Mouse (Mus musculus) lung, embryonic 15.5 days (tissue): ENCODE results near the gene Cacng3. TPM values are rescaled to one million over a fixed set of nuclear protein-coding genes. Genes with fewer than 3 reads are reported as not detected.

ENCODE experiments used
- ATAC-seq: fragments of 200-750 bp; cut with Nextera tagmentation; 2 replicates; pipeline ENCODE4 v1.8.0; 2017; ENCODE audit warnings: moderate number of reproducible peaks, borderline replicate concordance; ENCODE audit not compliant: low FRiP score, low TSS enrichment; ENCODE audit errors: extremely low read depth
- H3K27ac ChIP-seq: fragments of 300-500 bp; sonication (generic); 2 replicates; pipeline ENCODE4 v1.5.1; 2015; ENCODE audit warnings: moderate library complexity, mild to moderate bottlenecking, inconsistent platforms
- H3K27me3 ChIP-seq: fragments of 300-500 bp; sonication (generic); 2 replicates; pipeline ENCODE4 v1.6.1; 2015; ENCODE audit warnings: inconsistent platforms
- H3K36me3 ChIP-seq: fragments of 300-500 bp; sonication (generic); 2 replicates; pipeline ENCODE4 v1.6.1; 2015; ENCODE audit warnings: inconsistent platforms
- H3K4me1 ChIP-seq: fragments of 300-500 bp; sonication (generic); 2 replicates; pipeline ENCODE4 v1.6.1; 2015; ENCODE audit warnings: inconsistent platforms
- H3K4me2 ChIP-seq: fragments of 300-500 bp; sonication (generic); 2 replicates; pipeline ENCODE4 v1.6.1; 2015; ENCODE audit warnings: inconsistent platforms, mild to moderate bottlenecking, moderate library complexity
- H3K4me3 ChIP-seq: fragments of 300-500 bp; sonication (generic); 2 replicates; pipeline ENCODE4 v1.5.1; 2015; ENCODE audit warnings: mild to moderate bottlenecking, inconsistent platforms
- H3K9ac ChIP-seq: fragments of 300-500 bp; sonication (generic); 2 replicates; pipeline ENCODE4 v1.6.1; 2015; ENCODE audit warnings: inconsistent platforms
- H3K9me3 ChIP-seq: fragments of 300-500 bp; sonication (generic); 2 replicates; pipeline ENCODE4 v1.6.1; 2016; ENCODE audit warnings: inconsistent platforms
- WGBS: fragments of 180-500 bp; shearing (Covaris S2); methylation state at CpG from one replicate; pipeline ENCODE4 v1.1.7; 2015; 5-methylcytosine and 5-hydroxymethylcytosine counted together
- polyA plus RNA-seq: library from polyadenylated mRNA; unstranded; fragments of >200 nt; fragmentation: Nextera tagmentation; extraction: Ambion mirVana; gene quantifications from 2 replicates; pipeline ENCODE4 v1.2.1, GENCODE M21; 2015

The Cacng3 gene
- polyA plus RNA-seq, 1 experiment from 2014 or later = 0.10 TPM

DNA sequence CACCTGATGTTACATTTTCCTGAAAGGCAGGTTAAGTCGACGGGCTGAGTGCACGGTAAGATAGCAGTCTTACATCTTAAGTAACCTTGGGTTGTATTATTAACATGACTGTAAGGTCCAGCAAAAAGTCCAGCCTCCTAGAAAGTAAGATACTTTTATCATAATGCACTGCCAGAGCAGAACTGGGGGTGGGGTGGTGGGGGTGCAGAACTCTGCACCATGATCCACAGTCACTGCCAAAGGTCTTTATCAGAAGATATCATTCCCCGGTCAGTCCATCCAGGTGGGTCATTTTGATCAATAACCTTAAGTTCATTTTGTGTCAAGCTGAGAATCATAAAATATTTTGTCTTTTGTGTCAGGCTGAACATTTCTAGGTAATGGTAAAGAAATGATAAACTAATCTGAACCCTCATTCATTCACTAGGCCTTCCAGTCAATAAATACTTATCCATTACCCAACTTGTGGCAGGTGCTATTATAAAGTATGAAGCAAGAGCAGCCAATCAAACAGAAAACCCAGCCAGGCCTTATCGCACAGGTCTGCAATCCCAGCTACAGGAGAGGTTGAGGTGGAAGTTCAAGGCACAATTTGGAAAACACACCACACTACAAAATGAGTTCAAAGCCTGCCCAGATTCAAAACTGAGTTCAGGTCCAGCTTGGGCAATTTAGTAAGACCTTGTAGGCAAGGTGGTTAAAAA lies 12.7 kb upstream of the Cacng3 start:
- Histone ChIP-seq H3K27ac (no peak overlapping the region), H3K4me1 (no peaks in the 10 kb centered on the region), H3K9ac (no peak overlapping the region), H3K4me2 (no peak overlapping the region), H3K36me3 (no peaks in the 10 kb centered on the region), H3K4me3 (no peak overlapping the region), H3K9me3 (no peaks in the 10 kb centered on the region), H3K27me3 (no peaks in the 10 kb centered on the region)
- 89% methylated on average over 5 of the region's 5 CpGs for WGBS
- ATAC-seq = no peak

GRCm38 (mm10) chr7:122665311-122666049 lies 4.8 kb upstream of the Cacng3 start:
- peaks cover 5% of the 10 kb centered on the region; the same call in 1 of the 2 replicates for H3K4me1 ChIP-seq
- no peak overlapping the region for H3K4me2 ChIP-seq
- no peak overlapping the region for H3K9ac ChIP-seq
- WGBS = 23% methylated on average over 7 of the region's 7 CpGs
- peak; percentile 75; the same call in 1 of the 2 replicates for ATAC-seq
- no peaks in the 10 kb centered on the region for H3K36me3 ChIP-seq
- no peak overlapping the region for H3K27ac ChIP-seq
- H3K4me3 ChIP-seq = no peak overlapping the region
- peaks cover 4% of the 10 kb centered on the region; the same call in 1 of the 2 replicates for H3K27me3 ChIP-seq
- H3K9me3 ChIP-seq = no peaks in the 10 kb centered on the region

DNA sequence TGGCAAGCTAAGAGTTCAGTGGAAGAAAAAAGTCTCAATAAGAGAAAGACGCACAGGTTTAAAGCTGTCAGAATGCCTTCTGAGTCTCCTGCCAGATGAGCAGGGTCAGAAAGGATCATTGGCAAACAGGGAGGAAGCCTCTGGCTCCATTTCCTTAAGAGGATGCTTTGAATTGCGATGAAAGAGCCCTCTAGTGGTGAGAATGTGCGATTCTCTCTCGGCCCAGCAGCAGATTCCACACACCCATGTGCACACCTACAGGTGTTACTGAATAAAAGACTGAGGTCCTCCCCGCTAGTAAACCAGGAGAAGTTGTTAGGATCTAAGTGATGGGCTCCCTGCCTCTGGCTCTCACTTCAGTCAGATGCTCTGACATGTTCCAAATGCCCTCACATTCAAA lies 2.4 kb upstream of the Cacng3 start:
- peaks cover 10% of the 10 kb centered on the region; the same call in 1 of the 2 replicates for H3K4me1 ChIP-seq
- no peak overlapping the region for H3K27ac ChIP-seq
- H3K27me3 ChIP-seq = peaks cover 15% of the 10 kb centered on the region
- ATAC-seq = no peak
- H3K9ac ChIP-seq = no peak overlapping the region
- no peak overlapping the region for H3K4me2 ChIP-seq
- no peaks in the 10 kb centered on the region for H3K36me3 ChIP-seq
- H3K4me3 ChIP-seq = no peak overlapping the region
- 22% methylated on average over 5 of the region's 5 CpGs for WGBS
- no peaks in the 10 kb centered on the region for H3K9me3 ChIP-seq

DNA sequence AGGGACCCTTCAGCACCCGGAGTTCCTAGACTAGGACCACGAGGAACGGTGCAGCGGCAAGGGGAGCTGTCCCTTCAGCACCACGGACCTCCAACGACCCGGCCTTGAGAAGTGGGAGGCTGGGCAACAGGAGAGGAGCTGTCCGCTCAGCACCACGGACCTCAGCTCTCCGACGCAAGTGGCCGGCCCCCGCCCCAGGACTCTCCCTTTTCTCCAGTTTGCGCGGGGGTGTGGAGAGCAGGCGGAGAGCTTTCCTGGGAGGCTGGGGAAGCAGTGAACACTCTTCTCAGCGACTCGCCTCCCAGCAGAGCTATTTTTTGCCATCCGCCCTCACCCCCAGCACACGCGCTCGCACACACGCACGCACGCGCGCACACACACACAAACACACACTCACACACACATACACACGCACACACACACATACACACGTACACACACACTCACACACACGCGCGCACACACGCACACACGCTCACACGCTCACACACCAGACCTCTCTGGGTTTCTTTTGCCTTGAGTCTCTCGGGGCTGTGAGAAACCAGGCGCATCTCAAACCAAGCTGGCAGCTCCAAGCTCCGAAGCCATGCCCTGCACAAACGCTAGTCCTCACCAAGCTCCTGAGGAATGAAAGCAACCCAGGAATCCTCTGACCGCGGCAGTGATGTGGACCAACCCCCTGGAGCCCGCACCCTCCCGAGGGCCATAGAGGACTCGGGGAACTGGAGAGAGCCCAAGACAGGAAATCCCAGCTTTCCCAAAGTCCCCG lies 765 bp downstream of the Cacng3 start:
- Histone ChIP-seq H3K4me3 (no peak overlapping the region), H3K27me3 (peaks cover 15% of the 10 kb centered on the region), H3K9ac (no peak overlapping the region), H3K27ac (no peak overlapping the region), H3K9me3 (no peaks in the 10 kb centered on the region), H3K36me3 (no peaks in the 10 kb centered on the region), H3K4me2 (peak overlapping the region; percentile 43), H3K4me1 (peaks cover 5% of the 10 kb centered on the region; the same call in 1 of the 2 replicates)
- 10% methylated on average over 45 of the region's 45 CpGs for WGBS
- peak; percentile 91 for ATAC-seq

- Histone ChIP-seq H3K4me3 (no peak overlapping the region), H3K36me3 (no peaks in the 10 kb centered on the region), H3K4me1 (peaks cover 5% of the 10 kb centered on the region; the same call in 1 of the 2 replicates), H3K9me3 (no peaks in the 10 kb centered on the region), H3K27ac (no peak overlapping the region), H3K4me2 (no peak overlapping the region), H3K27me3 (peaks cover 15% of the 10 kb centered on the region), H3K9ac (no peak overlapping the region)
- ATAC-seq = no peak
- WGBS = 42% methylated on average over 5 of the region's 5 CpGs
These were observed 2.7 kb downstream of the Cacng3 start for GRCm38 (mm10) chr7:122672981-122673380.

GRCm38 (mm10) chr7:122675207-122675606 lies 4.9 kb downstream of the Cacng3 start:
- Histone ChIP-seq H3K4me2 (no peak overlapping the region), H3K9ac (no peak overlapping the region), H3K4me3 (no peak overlapping the region), H3K36me3 (no peaks in the 10 kb centered on the region), H3K9me3 (no peaks in the 10 kb centered on the region), H3K27ac (no peak overlapping the region), H3K4me1 (peaks cover 5% of the 10 kb centered on the region; the same call in 1 of the 2 replicates), H3K27me3 (peaks cover 11% of the 10 kb centered on the region)
- WGBS = 76% methylated on average over 7 of the region's 7 CpGs
- ATAC-seq = no peak

GRCm38 (mm10) chr7:122701751-122702150 lies 31.5 kb downstream of the Cacng3 start:
- no peaks in the 10 kb centered on the region for H3K27me3 ChIP-seq
- WGBS = 36% methylated on average over 5 of the region's 5 CpGs
- 0 out of 2 replicates have a peak, but pooled peaks cover 4% of the 10 kb centered on the region for H3K4me1 ChIP-seq
- H3K9ac ChIP-seq = no peak overlapping the region
- H3K9me3 ChIP-seq = no peaks in the 10 kb centered on the region
- ATAC-seq = peak; percentile 96
- H3K36me3 ChIP-seq = no peaks in the 10 kb centered on the region
- no peak overlapping the region for H3K27ac ChIP-seq
- H3K4me2 ChIP-seq = no peak overlapping the region
- no peak overlapping the region for H3K4me3 ChIP-seq

DNA sequence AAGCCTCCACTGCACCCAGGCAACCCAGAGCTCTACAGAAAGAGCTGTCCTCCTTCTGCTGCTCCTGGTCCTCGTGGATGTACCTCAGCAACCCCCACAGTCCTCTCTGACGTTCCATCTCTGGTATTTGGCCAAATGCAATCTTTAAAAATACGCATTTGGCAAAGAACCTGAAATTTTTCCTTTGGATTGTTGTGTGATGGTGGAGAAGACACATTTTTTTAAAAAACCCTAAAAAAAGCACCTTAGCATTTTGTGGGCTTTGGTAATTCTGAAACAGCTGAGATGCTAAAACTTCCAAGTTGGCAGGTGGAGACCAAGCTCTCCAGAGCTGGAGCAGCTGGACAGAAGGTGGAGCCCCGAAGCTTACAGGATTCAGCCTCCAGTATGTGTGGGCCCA lies 32.2 kb downstream of the Cacng3 start:
- Histone ChIP-seq H3K4me1 (0 out of 2 replicates have a peak, but pooled peaks cover 4% of the 10 kb centered on the region), H3K27ac (no peak overlapping the region), H3K36me3 (no peaks in the 10 kb centered on the region), H3K4me2 (no peak overlapping the region), H3K9me3 (no peaks in the 10 kb centered on the region), H3K27me3 (no peaks in the 10 kb centered on the region), H3K9ac (no peak overlapping the region), H3K4me3 (no peak overlapping the region)
- WGBS = 50% methylated on average over 4 of the region's 4 CpGs
- ATAC-seq = no peak

DNA sequence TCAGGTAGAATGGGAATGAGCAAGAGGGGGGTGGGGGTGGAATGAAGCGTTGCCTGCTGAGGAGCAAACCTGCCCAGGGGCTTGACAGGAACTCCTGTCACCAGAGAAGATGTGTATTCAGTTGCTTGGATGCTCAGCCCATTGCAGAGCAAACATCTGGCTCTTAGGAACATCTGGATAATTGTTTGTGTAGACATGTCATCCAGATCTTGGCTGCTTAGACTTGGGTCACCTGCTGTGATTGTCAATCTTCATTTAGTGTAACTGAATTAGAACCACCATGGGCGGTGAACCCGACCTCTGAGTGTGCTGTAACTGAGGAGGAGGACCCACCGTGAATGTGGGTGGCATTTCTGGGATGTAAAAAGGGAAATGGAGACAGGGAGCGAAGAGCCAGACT lies 36.4 kb downstream of the Cacng3 start:
- no peak overlapping the region for H3K4me2 ChIP-seq
- no peak overlapping the region for H3K4me3 ChIP-seq
- H3K4me1 ChIP-seq = 0 out of 2 replicates have a peak, but pooled peaks cover 4% of the 10 kb centered on the region
- no peaks in the 10 kb centered on the region for H3K9me3 ChIP-seq
- H3K36me3 ChIP-seq = no peaks in the 10 kb centered on the region
- H3K27ac ChIP-seq = no peak overlapping the region
- H3K27me3 ChIP-seq = no peaks in the 10 kb centered on the region
- H3K9ac ChIP-seq = no peak overlapping the region
- ATAC-seq = no peak
- WGBS = 39% methylated on average over 5 of the region's 5 CpGs

DNA sequence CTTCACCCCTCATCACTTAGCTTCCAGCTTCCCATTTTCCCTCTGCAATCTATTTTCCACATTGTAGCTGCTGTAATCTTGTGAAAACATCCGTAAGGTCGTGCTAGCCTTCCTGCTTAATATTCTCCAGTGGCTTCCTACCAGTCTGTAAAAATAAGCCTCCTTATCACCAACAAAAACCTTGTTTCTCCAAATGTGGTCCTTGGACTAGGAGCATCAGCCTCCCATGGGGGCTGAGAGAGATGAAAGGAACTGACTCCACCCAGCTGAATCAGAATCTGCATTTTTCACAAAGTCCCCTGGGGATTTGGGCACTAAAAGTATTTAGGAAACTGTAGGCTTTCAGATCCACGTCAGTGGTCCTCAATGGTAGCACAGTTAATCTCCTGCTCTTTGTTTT lies 46.0 kb downstream of the Cacng3 start:
- 47% methylated on average over 3 of the region's 3 CpGs for WGBS
- Histone ChIP-seq H3K27me3 (no peaks in the 10 kb centered on the region), H3K9ac (no peak overlapping the region), H3K27ac (no peak overlapping the region), H3K36me3 (no peaks in the 10 kb centered on the region), H3K4me2 (no peak overlapping the region), H3K4me3 (no peak overlapping the region), H3K9me3 (no peaks in the 10 kb centered on the region), H3K4me1 (no peaks in the 10 kb centered on the region)
- ATAC-seq = no peak

DNA sequence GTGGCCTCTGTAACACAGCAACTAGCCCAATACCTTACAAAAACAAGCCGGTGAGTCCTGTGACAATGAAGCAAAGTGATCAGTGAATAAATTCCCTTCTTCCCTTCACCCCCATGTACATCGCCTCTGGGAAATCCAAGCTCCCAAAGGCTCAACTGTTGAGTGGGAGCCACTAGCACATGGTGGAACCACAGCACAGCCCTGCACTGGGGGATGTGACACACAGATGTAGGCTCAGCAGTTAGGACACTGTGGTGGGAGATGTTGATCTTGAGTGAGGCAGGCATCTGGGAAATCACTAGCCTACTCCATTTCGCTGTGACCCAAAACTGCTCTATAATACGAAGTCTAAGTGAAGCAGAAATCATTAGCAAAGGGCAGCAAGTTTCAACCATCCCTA lies 48.2 kb downstream of the Cacng3 start:
- no peak overlapping the region for H3K4me2 ChIP-seq
- H3K9me3 ChIP-seq = no peaks in the 10 kb centered on the region
- H3K27ac ChIP-seq = no peak overlapping the region
- H3K9ac ChIP-seq = no peak overlapping the region
- no peak overlapping the region for H3K4me3 ChIP-seq
- no peaks in the 10 kb centered on the region for H3K36me3 ChIP-seq
- ATAC-seq = no peak
- H3K4me1 ChIP-seq = peaks cover 4% of the 10 kb centered on the region; the same call in 1 of the 2 replicates
- no peaks in the 10 kb centered on the region for H3K27me3 ChIP-seq
- 86% methylated on average over 4 of the region's 4 CpGs for WGBS
